Mouse (Mus musculus) C2C12 (cell line): Measurements from ENCODE around the gene Jsrp1. TPM values are rescaled to one million over a fixed set of nuclear protein-coding genes. Genes with fewer than 3 reads are reported as not detected.

ENCODE experiments used
- H3K27me3 ChIP-seq: one replicate; pipeline ENCODE4 v1.6.1; 2011; ENCODE audit not compliant: control insufficient read depth, insufficient read depth, insufficient read length
- H3K36me3 ChIP-seq: one replicate; pipeline ENCODE4 v1.6.1; 2011; ENCODE audit not compliant: control insufficient read depth, insufficient read depth
- H3K4me3 ChIP-seq: one replicate; pipeline ENCODE4 v1.5.1; 2011; ENCODE audit warnings: mild to moderate bottlenecking, control low read depth; ENCODE audit not compliant: poor library complexity, insufficient read depth, severe bottlenecking
- H3K79me2 ChIP-seq: one replicate; pipeline ENCODE4 v1.6.1; 2011; ENCODE audit not compliant: control insufficient read depth, insufficient read depth
- H3K79me3 ChIP-seq: one replicate; pipeline ENCODE4 v1.6.1; 2011; ENCODE audit warnings: low read depth, control low read depth
- H3ac ChIP-seq: one replicate; pipeline ENCODE3; 2011; ENCODE audit warnings: low read depth; ENCODE audit not compliant: control insufficient read depth, insufficient read length
- CEBPB ChIP-seq: IDR thresholded peaks from one replicate; pipeline ENCODE4 v1.6.1; 2011; ENCODE audit warnings: low read depth, mild to moderate bottlenecking, control low read depth, moderate library complexity
- CTCF ChIP-seq: IDR thresholded peaks from one replicate; pipeline ENCODE4 v1.5.1; 2011; ENCODE audit not compliant: control insufficient read depth, insufficient read depth, insufficient read length
- FOSL1 ChIP-seq: IDR thresholded peaks from one replicate; pipeline ENCODE4 v1.8.0; 2011; ENCODE audit warnings: mild to moderate bottlenecking, low read length; ENCODE audit not compliant: poor library complexity, insufficient read depth, severe bottlenecking
- MAX ChIP-seq: IDR thresholded peaks from one replicate; pipeline ENCODE4 v1.6.1; 2011; ENCODE audit warnings: mild to moderate bottlenecking, control low read depth
- MYOD1 ChIP-seq: IDR thresholded peaks from one replicate; pipeline ENCODE4 v1.6.1; 2011; ENCODE audit warnings: low read depth; ENCODE audit not compliant: control insufficient read depth, insufficient read length
- MYOG ChIP-seq: IDR thresholded peaks from one replicate; pipeline ENCODE4 v1.6.1; 2011; ENCODE audit not compliant: control insufficient read depth, insufficient read length; ENCODE audit errors: extremely low read depth
- USF1 ChIP-seq: IDR thresholded peaks from one replicate; pipeline ENCODE4 v1.6.1; 2011; ENCODE audit warnings: low read depth, mild to moderate bottlenecking, control low read depth, moderate library complexity
- long read RNA-seq, 2 experiments: library from polyadenylated mRNA; unstranded; transcript quantifications; one replicate each; pipeline ENCODE4 v2.0.0; 2019 to 2020
- polyA plus RNA-seq: library from polyadenylated mRNA; unstranded; fragments of >200 nt; fragmentation: generic; extraction: Trizol; gene quantifications from one replicate; pipeline ENCODE4 v1.2.1, GENCODE M21; 2012; ENCODE audit warnings: missing spikeins

Jsrp1 gene
- polyA plus RNA-seq = 29.2 TPM
- long read RNA-seq, experiment 1, transcript Jsrp1-203 (7 exons, 1,108 nt) = major isoform, 17 of 56 reads
- long read RNA-seq, experiment 1, partial matches to known transcripts = 24 of 56 reads
- long read RNA-seq, experiment 1, other reads (novel, unspliced or antisense) = 15 of 56 reads
- long read RNA-seq, experiment 2, partial matches to known transcripts = 0 of 1 reads
- long read RNA-seq, experiment 2, other reads (novel, unspliced or antisense) = 1 of 1 reads

DNA sequence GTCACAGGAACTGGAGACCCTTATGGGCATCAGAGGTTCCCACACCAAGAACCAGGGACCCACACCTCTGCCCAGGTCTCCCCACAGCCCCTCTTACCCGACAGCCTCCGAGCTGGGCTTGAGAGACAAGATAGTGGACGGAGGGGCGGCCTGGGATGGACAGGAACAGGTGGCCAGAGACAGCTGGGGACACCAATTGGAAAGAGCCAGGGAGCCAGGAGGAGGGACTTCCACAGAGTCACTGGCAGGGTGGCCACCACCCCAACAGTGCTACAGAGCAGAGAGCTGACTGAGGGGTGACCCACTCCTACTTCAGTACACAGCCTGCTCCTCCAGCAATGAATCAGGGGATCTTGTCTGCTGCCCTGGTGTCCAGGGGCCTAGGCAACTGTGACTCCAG is at the start of gene Jsrp1:
Gene Jsrp1 (minus strand): TSS at position 133 of the 400 bp plus-strand sequence.
- H3K79me3 ChIP-seq = no peaks in the 10 kb centered on the region
- H3ac ChIP-seq = no peak within 1 kb of the TSS
- H3K4me3 ChIP-seq = no peak within 1 kb of the TSS
- no peaks in the 10 kb centered on the region for H3K27me3 ChIP-seq
- no peaks in the 10 kb centered on the region for H3K36me3 ChIP-seq
- TF ChIP-seq CEBPB (no peak), MYOD1 (peak; percentile 90)
- no peaks in the 10 kb centered on the region for H3K79me2 ChIP-seq

GRCm38 (mm10) chr10:80862305-80862704 is 49.0 kb upstream of the Jsrp1 start:
- no peak overlapping the region for H3K4me3 ChIP-seq
- H3K36me3 ChIP-seq = peaks cover 9% of the 10 kb centered on the region
- TF ChIP-seq CEBPB (no peak), USF1 (no peak), MYOG (no peak), CTCF (no peak), MAX (no peak), MYOD1 (no peak), FOSL1 (no peak)

DNA sequence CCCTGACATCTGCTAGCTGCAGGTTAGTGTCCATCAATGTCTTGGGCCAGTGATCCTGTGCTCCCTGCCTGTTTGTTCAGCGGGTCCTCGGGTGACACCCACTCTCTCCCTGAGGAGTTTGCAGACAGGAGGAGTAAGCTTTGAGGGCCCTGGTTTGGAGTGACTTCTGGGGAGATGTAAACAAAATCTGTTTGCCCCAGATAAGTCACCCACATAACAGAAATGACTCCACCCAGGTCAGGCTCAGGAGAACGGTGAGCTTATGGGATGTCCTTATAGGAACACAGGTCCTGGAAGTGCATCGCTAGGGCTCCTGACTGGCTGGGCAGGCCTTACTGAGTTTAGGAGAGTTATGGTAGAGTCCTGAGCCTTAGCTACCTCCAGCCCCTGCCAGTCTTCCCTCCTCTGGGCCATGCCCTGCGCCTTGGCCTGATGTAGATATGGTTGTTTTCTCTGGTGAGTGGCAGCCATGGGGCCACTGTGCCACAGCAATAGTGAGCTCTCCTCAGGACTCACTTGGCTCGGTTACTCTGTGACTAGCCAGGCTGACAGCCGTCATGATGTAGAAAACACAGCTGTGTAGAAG is 45.1 kb upstream of the Jsrp1 start:
- TF ChIP-seq CEBPB = no peak
- TF ChIP-seq USF1 = no peak
- no peak for TF ChIP-seq CTCF
- no peak for TF ChIP-seq FOSL1
- no peak for TF ChIP-seq MYOG
- TF ChIP-seq MAX = no peak
- TF ChIP-seq MYOD1 = no peak
- H3ac ChIP-seq = no peak overlapping the region
- no peak overlapping the region for H3K4me3 ChIP-seq

More at GRCm38 (mm10) chr10:80862305-80862704, 49.0 kb upstream of the Jsrp1 start:
- Histone ChIP-seq H3K27me3 (no peaks in the 10 kb centered on the region), H3K79me3 (peaks cover 8% of the 10 kb centered on the region), H3K79me2 (peaks cover 27% of the 10 kb centered on the region), H3ac (no peak overlapping the region)

GRCm38 (mm10) chr10:80857848-80858247 is 44.5 kb upstream of the Jsrp1 start:
- no peak overlapping the region for H3ac ChIP-seq
- H3K4me3 ChIP-seq = no peak overlapping the region
- peaks cover 34% of the 10 kb centered on the region for H3K79me3 ChIP-seq
- peaks cover 71% of the 10 kb centered on the region for H3K79me2 ChIP-seq
- no peaks in the 10 kb centered on the region for H3K27me3 ChIP-seq
- H3K36me3 ChIP-seq = peaks cover 12% of the 10 kb centered on the region
- TF ChIP-seq MYOD1 (no peak), MAX (no peak), CEBPB (no peak)

More for the DNA sequence above, 45.1 kb upstream of the Jsrp1 start:
- Histone ChIP-seq H3K36me3 (peaks cover 7% of the 10 kb centered on the region), H3K79me3 (peaks cover 31% of the 10 kb centered on the region), H3K27me3 (no peaks in the 10 kb centered on the region), H3K79me2 (peaks cover 65% of the 10 kb centered on the region)

GRCm38 (mm10) chr10:80857386-80857785 is 44.1 kb upstream of the Jsrp1 start:
- Histone ChIP-seq H3K79me2 (peaks cover 73% of the 10 kb centered on the region), H3K4me3 (no peak overlapping the region), H3K36me3 (peaks cover 15% of the 10 kb centered on the region), H3K27me3 (no peaks in the 10 kb centered on the region), H3K79me3 (peaks cover 35% of the 10 kb centered on the region), H3ac (no peak overlapping the region)
- TF ChIP-seq CTCF = no peak
- no peak for TF ChIP-seq CEBPB
- no peak for TF ChIP-seq MAX
- no peak for TF ChIP-seq FOSL1
- no peak for TF ChIP-seq MYOD1
- TF ChIP-seq MYOG = no peak
- no peak for TF ChIP-seq USF1

DNA sequence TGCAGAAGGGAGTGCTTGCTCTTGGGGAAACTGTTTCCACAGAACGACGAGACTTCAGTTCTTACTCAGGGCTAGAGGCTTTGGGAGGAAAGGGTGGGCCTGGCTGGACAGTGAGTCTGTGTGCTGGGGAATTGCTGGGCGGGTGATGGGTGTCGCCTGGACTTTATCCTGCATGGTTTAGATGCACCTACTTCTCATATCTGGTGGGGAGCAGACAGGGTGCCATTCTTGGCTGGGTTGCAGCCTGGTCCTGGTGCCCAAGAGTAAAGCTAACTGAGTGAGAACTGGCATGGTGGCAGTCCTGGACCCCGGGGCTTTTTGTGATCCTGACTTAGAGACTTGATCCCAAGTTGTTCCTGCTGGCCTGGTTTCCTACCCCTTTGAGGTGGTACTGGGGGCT is 43.6 kb upstream of the Jsrp1 start:
- Histone ChIP-seq H3K4me3 (no peak overlapping the region), H3K79me2 (peaks cover 73% of the 10 kb centered on the region), H3K79me3 (peaks cover 35% of the 10 kb centered on the region), H3K27me3 (no peaks in the 10 kb centered on the region), H3K36me3 (peaks cover 18% of the 10 kb centered on the region), H3ac (peak overlapping the region; percentile 5)
- TF ChIP-seq CTCF = no peak
- TF ChIP-seq USF1 = no peak
